In the genomic region with DNA sequence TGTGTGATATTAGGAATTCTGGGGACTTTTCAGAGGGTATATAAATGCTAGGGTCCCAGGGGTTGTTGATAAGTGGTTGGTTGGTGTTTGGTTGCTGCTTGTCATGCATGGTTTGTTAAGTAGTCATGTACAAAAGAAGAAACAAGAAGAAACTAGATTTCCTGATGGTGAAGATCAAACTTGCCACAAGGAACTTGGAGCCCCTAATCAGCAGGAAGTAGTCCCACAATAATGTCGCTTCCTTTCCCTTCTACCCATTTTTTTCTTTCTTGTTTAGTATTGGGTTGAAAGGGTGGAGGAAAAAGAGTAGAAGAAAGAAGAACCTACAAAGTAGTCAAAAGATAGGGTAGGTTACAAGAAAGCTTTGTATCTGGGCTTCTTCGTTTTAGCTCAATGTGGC, we compare ENCODE assay signal across 24 mouse cellular contexts. TPM values are rescaled to one million over a fixed set of nuclear protein-coding genes. Genes with fewer than 3 reads are reported as not detected.
DNase-seq lines count a peak whose midpoint lies in the region; ATAC-seq and TF ChIP-seq lines count a peak whose summit lies in the region.
"Had no signal": no experiment of that assay in that cellular context is flagged by ENCODE, and none has a peak within 500 bp of the region (broad histone marks: within the 10 kb centered on the region; RNA-seq: fewer than 3 reads in every experiment).

No protein-coding gene starts in this region.

- H3K9ac ChIP-seq in heart, adult 2 months (ENCODE audit: low read depth, low read length), result no peak overlapping the region
- no peak overlapping the region for H3K9ac ChIP-seq in MEL (ENCODE audit: control insufficient read depth, low read depth, low read length, poor library complexity, severe bottlenecking)
- H3K9ac ChIP-seq: embryonic facial prominence, embryonic 12.5 days; embryonic facial prominence, embryonic 15.5 days; forebrain, embryonic 12.5 days; forebrain, embryonic 15.5 days; heart, embryonic 13.5 days; hindbrain, embryonic 12.5 days had no signal

- intact Hi-C loops in heart, adult 2 months (cut with DNase I), result no loop called here
- intact Hi-C loops in heart, postnatal 36 days (cut with DNase I), result no loop called here

- no peak overlapping the region for H3K4me3 ChIP-seq in heart, adult 2 months
- no peak overlapping the region for H3K4me3 ChIP-seq in kidney, adult 2 months (ENCODE audit: insufficient read depth, low read depth, low read length)
- H3K4me3 ChIP-seq in MEL (ENCODE audit: control insufficient read depth in 1 of 2, insufficient read depth in 1 of 2, low read depth in 2 of 2, low read length in 2 of 2), result no peak overlapping the region
- H3K4me3 ChIP-seq: embryonic facial prominence, embryonic 12.5 days; embryonic facial prominence, embryonic 15.5 days; forebrain, embryonic 12.5 days; forebrain, embryonic 15.5 days; heart, embryonic 10.5 days; heart, embryonic 13.5 days; hindbrain, embryonic 12.5 days had no signal

- no peak for TF ChIP-seq RAD21 in MEL (IDR thresholded peaks at IDR 0.05; ENCODE audit: low read depth, low read length)

- no peak for TF ChIP-seq CTCF in heart, adult 2 months (IDR thresholded peaks at IDR 0.05)
- no peak for TF ChIP-seq CTCF in kidney, adult 2 months (conservative IDR thresholded peaks at IDR 0.05; ENCODE audit: insufficient read depth, insufficient read length, low read depth, low read length)
- TF ChIP-seq CTCF in MEL (IDR thresholded peaks at IDR 0.05 in 2 of 3, conservative IDR thresholded peaks at IDR 0.05 in 1 of 3; ENCODE audit: control insufficient read depth in 1 of 3, insufficient read depth in 1 of 3, low read depth in 2 of 3, low read length in 3 of 3, poor library complexity in 1 of 3, severe bottlenecking in 1 of 3), result no peak

- H3K9me3 ChIP-seq in MEL (replicated peaks; ENCODE audit: insufficient read depth, low read length), result no peaks in the 10 kb centered on the region
- H3K9me3 ChIP-seq: embryonic facial prominence, embryonic 12.5 days; embryonic facial prominence, embryonic 15.5 days; forebrain, embryonic 15.5 days; heart, embryonic 10.5 days; heart, embryonic 13.5 days had no signal

- no peak for TF ChIP-seq POLR2A in heart, adult 2 months (IDR thresholded peaks at IDR 0.05; ENCODE audit: insufficient read depth, low read depth, low read length)
- TF ChIP-seq POLR2A in kidney, adult 2 months (IDR thresholded peaks at IDR 0.05; ENCODE audit: low read depth, low read length), result no peak
- TF ChIP-seq POLR2A in MEL (IDR thresholded peaks at IDR 0.05; ENCODE audit: control insufficient read depth in 1 of 2, insufficient read depth in 1 of 2, low read depth in 1 of 2, low read length in 2 of 2, poor library complexity in 1 of 2), result no peak

- DNase-seq in heart, adult 2 months, result no peak
- DNase-seq in heart, postnatal 36 days, result no peak
- DNase-seq in kidney, adult 2 months, result no peak
- DNase-seq in kidney, adult 18-20 months, result no peak
- peak; percentile 51 for DNase-seq in 416B (ENCODE audit: low read depth)
- peak; percentile 62 for DNase-seq in MEL (ENCODE audit: low read depth, low spot score)
- no peak for DNase-seq in lung, adult 18-20 months
- DNase-seq: adrenal gland, adult 2 months; adrenal gland, postnatal 14 days; cerebellum, adult 11 months; cerebellum, adult 2 months; cerebellum, adult 9-11 months; cerebellum, postnatal 25 days; gastrocnemius, postnatal 25 days had no signal

- peaks cover 11% of the 10 kb centered on the region for H3K36me3 ChIP-seq in heart, adult 2 months (ENCODE audit: control insufficient read depth, insufficient read depth, low read length)
- H3K36me3 ChIP-seq in kidney, adult 2 months (ENCODE audit: control insufficient read depth, insufficient read depth, low read length), result no peaks in the 10 kb centered on the region
- peaks cover 18 to 26% of the 10 kb centered on the region in 2 experiments for H3K36me3 ChIP-seq in MEL (ENCODE audit: control insufficient read depth in 1 of 2, insufficient read depth in 2 of 2, low read length in 2 of 2)
- H3K36me3 ChIP-seq: forebrain, embryonic 15.5 days had no signal

- H3K4me1 ChIP-seq in heart, adult 2 months (ENCODE audit: control insufficient read depth, insufficient read depth, low read length), result peaks cover 6% of the 10 kb centered on the region
- H3K4me1 ChIP-seq in kidney, adult 2 months (ENCODE audit: control insufficient read depth, insufficient read depth, low read length), result peaks cover 15% of the 10 kb centered on the region
- peaks cover 7 to 16% of the 10 kb centered on the region in 2 experiments for H3K4me1 ChIP-seq in MEL (ENCODE audit: control insufficient read depth in 1 of 2, insufficient read depth in 2 of 2, low read length in 2 of 2)
- H3K4me1 ChIP-seq: embryonic facial prominence, embryonic 12.5 days; forebrain, embryonic 12.5 days; forebrain, embryonic 15.5 days; hindbrain, embryonic 12.5 days had no signal

- WGBS in heart, adult 2 months, result 44% methylated on average over 2 of the region's 2 CpGs
- 71% methylated on average over 2 of the region's 2 CpGs for WGBS in kidney, adult 2 months

- H3K27ac ChIP-seq in heart, adult 2 months, result 0 out of 2 replicates have a peak overlapping the region, but pooled peaks have one; percentile 0
- 0 out of 2 replicates have a peak overlapping the region, but pooled peaks have one; percentile 23 for H3K27ac ChIP-seq in kidney, adult 2 months (ENCODE audit: insufficient read depth, low read depth, low read length)
- peak overlapping the region; percentile 45 for H3K27ac ChIP-seq in MEL (ENCODE audit: control insufficient read depth, low read depth, low read length)
- H3K27ac ChIP-seq: embryonic facial prominence, embryonic 12.5 days; forebrain, embryonic 12.5 days; forebrain, embryonic 15.5 days; heart, embryonic 10.5 days; heart, embryonic 13.5 days; hindbrain, embryonic 12.5 days; hindbrain, postnatal 0 days had no signal

- no peak for ATAC-seq in erythroid progenitor cell, adult 5-6 weeks (replicated peaks; ENCODE audit: low FRiP score, poor library complexity, severe bottlenecking)
- ATAC-seq: forebrain, embryonic 15.5 days; hindbrain, postnatal 0 days; inflammation-experienced regulatory T-cells, adult 6 months had no signal

- no peaks in the 10 kb centered on the region for H3K27me3 ChIP-seq in heart, adult 2 months (ENCODE audit: control insufficient read depth, insufficient read depth, low read length)
- H3K27me3 ChIP-seq in kidney, adult 2 months (replicated peaks; ENCODE audit: control insufficient read depth, insufficient read depth, low read length), result no peaks in the 10 kb centered on the region
- no peaks in the 10 kb centered on the region for H3K27me3 ChIP-seq in MEL (ENCODE audit: control insufficient read depth in 1 of 2, insufficient read depth in 2 of 2, low read length in 2 of 2)
- H3K27me3 ChIP-seq: embryonic facial prominence, embryonic 12.5 days; embryonic facial prominence, embryonic 15.5 days; forebrain, embryonic 12.5 days; forebrain, embryonic 15.5 days; heart, embryonic 13.5 days; hindbrain, embryonic 12.5 days had no signal

- TF ChIP-seq EP300 in heart, adult 2 months (IDR thresholded peaks at IDR 0.05; ENCODE audit: insufficient read depth, low read depth, low read length), result no peak
- peak; percentile 51 to 72 for TF ChIP-seq EP300 in MEL (IDR thresholded peaks at IDR 0.05; ENCODE audit: low read depth in 1 of 2, low read length in 2 of 2)

- no peaks in the 10 kb centered on the region for H3K79me2 ChIP-seq in heart, adult 2 months (replicated peaks; ENCODE audit: control insufficient read depth, insufficient read depth, low read length)
- H3K79me2 ChIP-seq in MEL (ENCODE audit: control insufficient read depth, insufficient read depth, low read length, poor library complexity), result peaks cover 39% of the 10 kb centered on the region

TF ChIP-seq in MEL, 35 proteins besides CTCF, POLR2A, EP300 and RAD21:
- TF ChIP-seq ETS1 (IDR thresholded peaks at IDR 0.05; ENCODE audit: low read depth, low read length), result peak; percentile 26; the same call in 1 of the 2 replicates
- TF ChIP-seq HCFC1 (IDR thresholded peaks at IDR 0.05; ENCODE audit: low read depth, low read length), result no peak
- peak; percentile 85 for TF ChIP-seq ZNF384 (IDR thresholded peaks at IDR 0.05; ENCODE audit: low read depth, low read length)
- no peak for TF ChIP-seq E2F4 (IDR thresholded peaks at IDR 0.05; ENCODE audit: borderline replicate concordance, low read depth, low read length)
- peak; percentile 42; the same call in 1 of the 2 replicates for TF ChIP-seq GATA1 (IDR thresholded peaks at IDR 0.05; ENCODE audit: low read depth, low read length)
- no peak for TF ChIP-seq USF1 (IDR thresholded peaks at IDR 0.05; ENCODE audit: low read depth, low read length)
- peak; percentile 64; the same call in 1 of the 2 replicates for TF ChIP-seq MYC (IDR thresholded peaks at IDR 0.05; ENCODE audit: low read depth, low read length)

RNA-seq across cellular contexts. Expression of a gene that starts 13.0 kb away (rescaled TPM):
- 10 to 100 TPM; 16.6 to 22.5 TPM for total RNA-seq in heart, adult 2 months (2021)
- 5.5 and 10.0 TPM in 2 replicates for polyA plus RNA-seq in heart, adult 2 months (2012; rRNA removed)
- total RNA-seq in heart, postnatal 36 days (2021), result 10 to 100 TPM; 19.3 to 23.0 TPM
- 7.6 and 8.2 TPM in 2 replicates for polyA plus RNA-seq in kidney, adult 2 months (2012; rRNA removed)
- total RNA-seq in MEL (2012; rRNA removed), result 20.2 and 20.6 TPM in 2 replicates
- polyA plus RNA-seq in MEL (2012; ENCODE audit: insufficient read depth in 1 of 2, insufficient read length in 2 of 2, low read depth in 1 of 2, low replicate concordance in 2 of 2, missing spikeins in 1 of 2), result 100 to 1,000 TPM in 1 of 2 experiments, 10 to 100 TPM in 1; 16.2 to 592 TPM
- total RNA-seq in erythroid progenitor cell, adult 5-6 weeks (2015; ENCODE audit: low replicate concordance), result 107 and 208 TPM in 2 replicates
- 97.5 and 99.8 TPM in 2 replicates for total RNA-seq in erythroid progenitor cell, adult 5-6 weeks (2017; ENCODE audit: low replicate concordance)

Comparison
In these comparisons a context has a peak if more than half of its experiments do, and no peak if none do; other contexts are left out.
1. DNase-seq: peak in 416B (single experiment) and MEL (single experiment); none in heart, adult 2 months (0 of 2), heart, postnatal 36 days (0 of 2), kidney, adult 2 months (single experiment), kidney, adult 18-20 months (single experiment) and lung, adult 18-20 months (0 of 2).
2. Peak in every context shown above with its lines, with median percentiles within 50 percentile points of each other: H3K27ac ChIP-seq.